Mouse (Mus musculus) kidney, postnatal 14 days (tissue): ENCODE measurements at regions not wholly inside any gene's neighbourhood (a gene's known extent, or its start where the extent isn't known, plus 50 kb on each side); places are given as distances from the start of the nearest gene placed in this dataset.

ENCODE experiments used
- DNase-seq: peaks from one replicate; pipeline ENCODE4 v3.0.0; 2022; ENCODE audit warnings: mixed read lengths

- DNase-seq: no peak
Measured at GRCm38 (mm10) chr13:15931553-15932162, 80.0 kb upstream of the Inhba start.

GRCm38 (mm10) chr13:15935689-15936088, 76.0 kb upstream of the Inhba start:
- DNase-seq: no peak

- no peak for DNase-seq
Measured at GRCm38 (mm10) chr13:15936109-15936508, 75.5 kb upstream of the Inhba start.

- DNase-seq: no peak
Measured at GRCm38 (mm10) chr13:15950143-15950542, 61.5 kb upstream of the Inhba start.

GRCm38 (mm10) chr13:15950885-15951610, 60.6 kb upstream of the Inhba start:
- DNase-seq: no peak
